Mouse (Mus musculus) heart, embryonic 16.5 days (tissue): ENCODE results near the gene Lrpprc. TPM values are rescaled to one million over a fixed set of nuclear protein-coding genes. Genes with fewer than 3 reads are reported as not detected.

Experiments used
- ATAC-seq: fragments of 200-750 bp; cut with Nextera tagmentation; replicated peaks from 2 replicates; pipeline ENCODE4 v1.8.0; 2017; ENCODE audit warnings: moderate number of reproducible peaks; ENCODE audit not compliant: insufficient read depth, low FRiP score; ENCODE audit errors: extremely low read depth
- H3K27ac ChIP-seq: fragments of 300-500 bp; sonication (generic); 2 replicates; pipeline ENCODE4 v1.5.1; 2014; ENCODE audit warnings: mild to moderate bottlenecking, low read length, control low read depth, moderate library complexity
- H3K27me3 ChIP-seq: fragments of 300-500 bp; sonication (generic); 2 replicates; pipeline ENCODE4 v1.6.1; 2014; ENCODE audit warnings: low read length, mixed read lengths; ENCODE audit not compliant: control insufficient read depth, insufficient read depth
- H3K36me3 ChIP-seq: fragments of 300-500 bp; sonication (generic); 2 replicates; pipeline ENCODE4 v1.6.1; 2014; ENCODE audit not compliant: control insufficient read depth, insufficient read depth
- H3K4me1 ChIP-seq: fragments of 300-500 bp; sonication (generic); 2 replicates; pipeline ENCODE4 v1.6.1; 2014; ENCODE audit warnings: low read length, mixed read lengths; ENCODE audit not compliant: control insufficient read depth, insufficient read depth
- H3K4me2 ChIP-seq: fragments of 300-500 bp; sonication (generic); 2 replicates; pipeline ENCODE4 v1.6.1; 2014; ENCODE audit warnings: low read depth, mild to moderate bottlenecking, control low read depth, low read length
- H3K4me3 ChIP-seq: fragments of 300-500 bp; sonication (generic); 2 replicates; pipeline ENCODE4 v1.5.1; 2014; ENCODE audit warnings: mild to moderate bottlenecking, control low read depth, low read length
- H3K9ac ChIP-seq: fragments of 300-500 bp; sonication (generic); 2 replicates; pipeline ENCODE4 v1.6.1; 2014; ENCODE audit warnings: low read length, control low read depth
- H3K9me3 ChIP-seq: fragments of 300-500 bp; sonication (generic); replicated peaks from 2 replicates; pipeline ENCODE4 v1.6.1; 2016; ENCODE audit warnings: low read length; ENCODE audit not compliant: control insufficient read depth
- WGBS: fragments of 180-500 bp; shearing (Covaris S2); extraction: QIAGEN DNeasy Blood & Tissue Kit; methylation state at CpG from one replicate; pipeline ENCODE4 v1.1.7; 2014; 5-methylcytosine and 5-hydroxymethylcytosine counted together
- polyA plus RNA-seq: library from polyadenylated mRNA; unstranded; fragments of >200 nt; fragmentation: Nextera tagmentation; extraction: Ambion mirVana; gene quantifications from 2 replicates; pipeline ENCODE4 v1.2.1, GENCODE M21; 2015

The Lrpprc gene
- polyA plus RNA-seq, 1 experiment from 2014 or later: 68.9 TPM

DNA sequence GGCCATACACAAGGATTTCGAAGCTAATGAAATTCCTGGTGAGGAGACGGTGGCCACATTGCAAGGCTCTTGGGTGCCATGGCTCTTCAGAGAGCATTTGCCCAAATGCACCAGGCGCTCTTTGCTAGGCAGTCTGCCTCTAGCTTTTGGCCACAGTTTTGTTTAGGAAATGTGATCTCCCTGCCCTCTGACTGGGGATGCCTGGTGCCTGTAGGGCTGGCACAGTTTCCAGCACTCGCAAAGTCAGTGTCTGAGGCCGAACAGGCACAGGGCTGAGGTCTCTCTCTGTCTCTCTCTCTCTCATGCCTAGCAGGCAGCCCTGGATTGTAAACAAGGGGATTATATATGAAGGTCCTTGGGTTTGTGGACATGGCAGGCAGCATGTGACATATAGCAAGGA is 100.5 kb downstream of the Lrpprc start:
- no peak overlapping the region for H3K9ac ChIP-seq
- no peaks in the 10 kb centered on the region for H3K9me3 ChIP-seq
- H3K27ac ChIP-seq: no peak overlapping the region
- H3K4me1 ChIP-seq: no peaks in the 10 kb centered on the region
- H3K4me3 ChIP-seq: no peak overlapping the region
- peaks cover 7% of the 10 kb centered on the region; the same call in 1 of the 2 replicates for H3K27me3 ChIP-seq
- H3K36me3 ChIP-seq: no peaks in the 10 kb centered on the region
- no peak overlapping the region for H3K4me2 ChIP-seq
- 81% methylated on average over 5 of the region's 5 CpGs for WGBS
- no peak for ATAC-seq

DNA sequence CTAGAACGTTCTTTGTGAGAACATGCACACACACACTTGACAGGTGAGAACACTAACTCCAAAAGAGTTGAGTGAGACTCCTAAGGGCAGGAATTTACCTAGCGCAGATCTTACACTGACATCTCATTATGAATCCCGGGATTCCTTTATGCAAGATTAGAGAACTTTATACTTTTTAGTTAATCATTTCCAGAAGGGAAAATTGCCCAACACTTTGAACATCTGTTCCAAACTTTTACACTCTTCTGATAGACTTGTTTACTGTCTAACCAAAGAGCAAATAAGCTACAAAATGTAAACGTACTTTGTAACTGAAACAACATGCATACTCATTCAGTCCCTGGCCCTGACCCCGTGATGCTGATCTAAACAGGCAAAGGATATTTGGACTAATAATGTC is 101.3 kb downstream of the Lrpprc start:
- H3K9ac ChIP-seq: no peak overlapping the region
- H3K4me1 ChIP-seq: no peaks in the 10 kb centered on the region
- H3K9me3 ChIP-seq: no peaks in the 10 kb centered on the region
- H3K27me3 ChIP-seq: peaks cover 7% of the 10 kb centered on the region; the same call in 1 of the 2 replicates
- no peaks in the 10 kb centered on the region for H3K36me3 ChIP-seq
- ATAC-seq: no peak
- H3K27ac ChIP-seq: no peak overlapping the region
- no peak overlapping the region for H3K4me2 ChIP-seq
- no peak overlapping the region for H3K4me3 ChIP-seq
- whole genome bisulfite sequencing: 67% methylated on average over 5 of the region's 5 CpGs

DNA sequence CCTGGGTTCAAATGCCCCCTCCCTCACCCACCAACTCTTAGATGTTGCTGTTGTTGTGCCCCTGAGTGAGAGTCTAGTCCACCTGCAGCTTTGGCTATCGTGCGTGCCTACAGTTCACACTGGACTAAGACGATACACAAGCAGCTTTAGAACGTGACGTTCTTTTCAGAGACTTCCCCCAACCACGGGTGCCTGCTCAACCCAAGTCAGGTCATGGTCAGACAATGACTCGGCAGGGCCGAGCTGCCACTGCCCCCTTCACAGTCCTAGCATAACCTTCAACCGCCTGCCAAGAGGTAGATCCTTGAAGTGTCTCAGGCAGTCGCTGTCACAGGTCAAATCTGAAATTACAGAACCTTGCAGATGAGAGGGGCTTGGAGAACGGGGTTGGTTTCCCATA is 101.8 kb downstream of the Lrpprc start:
- Histone ChIP-seq H3K9ac (no peak overlapping the region), H3K36me3 (no peaks in the 10 kb centered on the region), H3K4me1 (no peaks in the 10 kb centered on the region), H3K4me2 (no peak overlapping the region), H3K4me3 (no peak overlapping the region), H3K27ac (no peak overlapping the region), H3K9me3 (no peaks in the 10 kb centered on the region), H3K27me3 (peaks cover 6% of the 10 kb centered on the region; the same call in 1 of the 2 replicates)
- no peak for ATAC-seq
- 78% methylated on average over 11 of the region's 11 CpGs for WGBS

DNA sequence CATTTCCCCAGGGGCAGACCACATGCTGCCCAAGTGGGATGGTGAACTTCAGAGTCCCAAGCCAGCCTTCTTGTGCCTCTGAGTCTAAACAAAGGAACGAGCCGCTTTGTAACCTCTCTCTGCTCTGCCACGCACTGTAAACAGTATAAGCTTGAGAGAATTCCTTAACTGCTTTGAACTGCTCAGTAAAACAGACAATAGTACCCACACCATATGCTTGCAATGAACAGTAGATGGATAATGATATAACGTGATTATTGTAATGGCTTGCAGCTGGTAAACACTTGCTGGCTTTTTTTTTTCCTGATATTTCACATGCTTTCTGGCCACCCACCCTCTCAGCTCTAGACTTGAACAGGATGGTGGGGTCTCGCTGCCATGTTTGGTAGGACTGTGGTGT is 102.6 kb downstream of the Lrpprc start:
- ATAC-seq: no peak
- Histone ChIP-seq H3K9me3 (no peaks in the 10 kb centered on the region), H3K36me3 (no peaks in the 10 kb centered on the region), H3K4me2 (no peak overlapping the region), H3K9ac (no peak overlapping the region), H3K4me1 (no peaks in the 10 kb centered on the region), H3K27me3 (peaks cover 4% of the 10 kb centered on the region; the same call in 1 of the 2 replicates), H3K27ac (no peak overlapping the region), H3K4me3 (no peak overlapping the region)
- WGBS: 75% methylated on average over 5 of the region's 5 CpGs

DNA sequence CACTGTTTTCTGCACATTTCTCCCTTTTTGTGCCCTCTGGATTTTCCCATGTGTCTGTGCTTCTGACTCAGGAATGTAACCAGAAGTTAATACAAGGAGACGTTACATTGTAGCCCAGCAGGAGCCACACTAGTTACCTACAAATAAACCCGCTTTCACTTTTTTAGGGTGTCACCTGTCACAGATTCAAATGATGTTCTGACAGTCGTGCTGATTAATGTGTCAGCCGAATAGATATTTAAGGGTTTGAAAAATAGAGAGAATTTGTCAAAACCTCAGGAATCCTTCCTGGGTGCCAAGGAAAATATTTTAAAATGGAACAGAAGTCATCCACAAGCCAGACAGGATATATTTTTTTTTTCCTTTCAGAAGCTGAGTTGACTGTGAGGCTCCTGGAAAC is 105.3 kb downstream of the Lrpprc start:
- no peak overlapping the region for H3K9ac ChIP-seq
- no peaks in the 10 kb centered on the region for H3K27me3 ChIP-seq
- no peak overlapping the region for H3K4me2 ChIP-seq
- H3K9me3 ChIP-seq: no peaks in the 10 kb centered on the region
- H3K4me1 ChIP-seq: no peaks in the 10 kb centered on the region
- ATAC-seq: no peak
- H3K27ac ChIP-seq: no peak overlapping the region
- H3K4me3 ChIP-seq: no peak overlapping the region
- no peaks in the 10 kb centered on the region for H3K36me3 ChIP-seq
- WGBS: 71% methylated on average over 4 of the region's 4 CpGs

DNA sequence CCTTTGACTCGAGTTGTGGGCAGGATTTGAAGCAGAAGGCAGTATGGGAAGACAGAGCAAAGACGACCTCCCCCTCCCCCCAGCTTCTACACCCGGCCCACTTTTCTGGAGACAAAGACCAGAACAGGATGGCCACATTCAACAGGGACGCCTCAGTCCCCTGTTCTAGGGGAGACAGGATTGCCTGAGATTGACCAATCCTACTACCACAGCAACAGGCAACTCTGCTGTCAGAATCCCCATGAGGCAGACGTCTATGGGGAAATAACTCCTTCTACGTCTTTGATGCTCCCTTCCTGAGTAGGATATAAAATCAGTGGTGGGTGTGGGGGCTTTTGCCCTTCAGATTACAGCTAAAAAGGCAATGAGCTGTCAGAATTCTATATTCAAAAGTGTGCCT is 106.3 kb downstream of the Lrpprc start:
- no peaks in the 10 kb centered on the region for H3K4me1 ChIP-seq
- WGBS: 44% methylated on average over 6 of the region's 6 CpGs
- no peaks in the 10 kb centered on the region for H3K27me3 ChIP-seq
- H3K9me3 ChIP-seq: no peaks in the 10 kb centered on the region
- no peak overlapping the region for H3K27ac ChIP-seq
- H3K36me3 ChIP-seq: no peaks in the 10 kb centered on the region
- no peak for ATAC-seq
- no peak overlapping the region for H3K9ac ChIP-seq
- no peak overlapping the region for H3K4me2 ChIP-seq
- H3K4me3 ChIP-seq: no peak overlapping the region

DNA sequence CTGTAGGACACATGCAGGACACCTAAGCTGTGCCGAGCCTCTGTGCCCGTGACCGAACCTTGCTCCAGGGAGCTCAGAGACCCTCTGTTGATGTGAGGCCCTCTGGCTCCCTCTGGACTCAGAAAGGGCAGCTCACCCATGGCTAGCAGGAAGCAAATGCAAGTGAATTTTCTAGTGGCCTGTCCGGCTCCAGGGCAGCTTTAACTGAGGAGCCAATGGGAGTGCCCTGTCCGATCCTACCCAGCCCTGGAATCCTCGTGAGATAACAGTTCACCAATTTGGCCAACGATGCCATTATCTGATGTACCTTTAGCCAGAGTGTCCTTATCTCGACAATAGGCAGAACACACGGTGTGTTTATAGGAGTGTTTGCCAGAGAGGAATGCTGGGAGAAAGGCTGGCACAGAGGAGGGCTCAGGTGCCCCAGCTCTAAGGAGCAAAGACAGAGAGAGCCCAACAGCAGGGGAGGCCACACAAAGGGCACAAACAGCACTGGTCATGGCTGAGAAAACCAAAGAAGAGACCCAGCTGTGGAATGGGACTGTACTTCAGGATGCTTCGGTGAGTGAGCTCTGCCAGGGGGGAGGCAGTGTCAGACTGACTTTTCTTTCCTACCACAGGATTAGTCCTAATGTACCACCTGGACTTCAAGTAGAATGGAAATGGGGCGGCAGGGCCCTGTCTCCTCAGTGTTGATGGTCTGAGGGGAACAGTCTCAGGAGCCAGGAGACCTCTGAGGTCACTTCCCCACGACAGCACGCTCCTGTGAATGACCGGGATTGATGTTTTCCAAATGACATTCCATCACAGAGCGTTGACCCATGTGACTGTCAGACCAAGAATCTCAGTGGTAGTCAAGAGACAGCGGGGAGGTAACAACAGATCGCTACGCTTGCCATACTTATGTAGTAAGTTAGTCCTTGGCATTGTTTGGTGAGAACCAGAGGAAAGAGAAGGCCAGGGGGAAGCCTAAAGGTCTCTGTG is 107.6 kb downstream of the Lrpprc start, which contains the start of gene Abcg5:
Gene Abcg5, minus strand, starts transcription at position 278 of the 984 bp plus-strand sequence.
- 62% methylated on average over 18 of the region's 18 CpGs for WGBS
- H3K9me3 ChIP-seq: no peaks in the 10 kb centered on the region
- no peaks in the 10 kb centered on the region for H3K4me1 ChIP-seq
- no peak within 1 kb of the TSS for H3K4me3 ChIP-seq
- H3K27ac ChIP-seq: no peak within 1 kb of the TSS
- no peaks in the 10 kb centered on the region for H3K27me3 ChIP-seq
- no peak for ATAC-seq
- H3K9ac ChIP-seq: no peak within 1 kb of the TSS
- H3K4me2 ChIP-seq: no peak within 1 kb of the TSS
- no peaks in the 10 kb centered on the region for H3K36me3 ChIP-seq

DNA sequence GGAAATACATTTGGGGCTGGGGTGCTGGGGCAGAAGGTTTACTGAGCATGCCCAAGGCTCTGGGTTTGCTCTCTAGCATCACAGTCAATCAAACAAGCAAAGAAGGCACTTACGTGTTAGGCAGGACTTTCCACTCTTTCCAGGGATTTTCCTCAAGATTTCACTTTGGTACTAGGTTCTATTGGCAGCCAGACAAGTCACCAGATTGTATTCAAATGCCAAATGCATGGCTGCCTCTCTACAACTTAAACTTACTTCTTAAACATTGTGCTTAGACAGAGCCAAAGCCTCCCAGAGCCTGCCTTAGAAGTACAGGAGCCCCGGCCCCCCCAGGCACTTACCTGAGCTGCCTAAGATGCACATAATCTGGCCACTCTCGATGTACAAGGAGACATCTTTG is 108.9 kb downstream of the Lrpprc start:
- no peak overlapping the region for H3K4me2 ChIP-seq
- no peaks in the 10 kb centered on the region for H3K9me3 ChIP-seq
- H3K4me1 ChIP-seq: no peaks in the 10 kb centered on the region
- WGBS: 92% methylated on average over 3 of the region's 3 CpGs
- ATAC-seq: no peak
- H3K27ac ChIP-seq: no peak overlapping the region
- no peak overlapping the region for H3K4me3 ChIP-seq
- no peaks in the 10 kb centered on the region; the same call in 1 of the 2 replicates for H3K27me3 ChIP-seq
- H3K9ac ChIP-seq: no peak overlapping the region
- H3K36me3 ChIP-seq: no peaks in the 10 kb centered on the region

DNA sequence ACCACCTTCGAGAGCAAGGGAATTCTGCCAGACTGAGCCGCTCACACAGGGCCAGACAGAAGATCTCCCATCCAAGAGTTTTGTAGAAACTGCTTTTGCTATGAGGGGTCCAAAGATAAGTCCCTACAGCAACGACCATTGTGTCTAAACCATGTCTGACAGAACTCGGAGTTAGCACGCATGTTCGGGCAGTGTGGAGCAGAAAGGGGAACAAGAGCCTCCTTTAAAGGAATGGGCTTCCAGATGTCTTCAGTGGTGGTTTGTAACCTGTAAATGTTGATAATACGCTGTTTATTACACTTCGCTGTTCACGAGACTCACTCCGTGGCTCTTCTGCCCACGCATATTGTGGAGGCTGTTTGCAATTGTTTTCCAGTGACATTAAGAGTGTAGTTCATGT is 113.0 kb downstream of the Lrpprc start:
- Histone ChIP-seq H3K27me3 (no peaks in the 10 kb centered on the region; the same call in 1 of the 2 replicates), H3K4me1 (peaks cover 7% of the 10 kb centered on the region), H3K36me3 (no peaks in the 10 kb centered on the region), H3K27ac (no peak overlapping the region), H3K4me3 (no peak overlapping the region), H3K9me3 (no peaks in the 10 kb centered on the region), H3K9ac (no peak overlapping the region), H3K4me2 (no peak overlapping the region)
- 82% methylated on average over 11 of the region's 11 CpGs for WGBS
- ATAC-seq: no peak
